Mouse (Mus musculus): Measurements from ENCODE around the gene Olfr150.

GRCm38 (mm10) chr9:39707017-39707416 is 23.8 kb upstream of the Olfr150 start, which contains the start of gene Olfr149:
- TF ChIP-seq CTCF (IDR thresholded peaks at IDR 0.05; ENCODE audit: borderline replicate concordance, insufficient read depth, low read depth, low read length): no peak
- no peak for TF ChIP-seq POLR2A (IDR thresholded peaks at IDR 0.05; ENCODE audit: borderline replicate concordance, insufficient read depth, low read length)

All from cerebellum, adult 2 months (tissue).